Mouse (Mus musculus): Measurements from ENCODE around the gene Gm5737.

The Gm5737 gene

GRCm38 (mm10) chr7:120874764-120875539, 62.8 kb downstream of the Gm5737 start:
- no peak for DNase-seq (ENCODE audit: low read depth, low spot score)

GRCm38 (mm10) chr7:120875540-120876388, 63.6 kb downstream of the Gm5737 start:
- DNase-seq (ENCODE audit: low read depth, low spot score) = no peak

GRCm38 (mm10) chr7:120878271-120878670, 66.1 kb downstream of the Gm5737 start:
- DNase-seq (ENCODE audit: low read depth, low spot score) = no peak

- no peak for DNase-seq (ENCODE audit: low read depth, low spot score)
Observed at GRCm38 (mm10) chr7:120879972-120880371, 67.8 kb downstream of the Gm5737 start.

GRCm38 (mm10) chr7:120880770-120881169, 68.6 kb downstream of the Gm5737 start:
- no peak for DNase-seq (ENCODE audit: low read depth, low spot score)

Measured in CD4-positive helper T cell, adult 2 months (primary cell).